Mouse (Mus musculus): Measurements from ENCODE around the gene Eml4.

GRCm38 (mm10) chr17:83374123-83374522 is 23.4 kb downstream of the Eml4 start:
- no peak for TF ChIP-seq GATA1 (IDR thresholded peaks at IDR 0.05; ENCODE audit: borderline replicate concordance, low read length)
- no peak for TF ChIP-seq FLI1 (IDR thresholded peaks at IDR 0.05; ENCODE audit: low read length)

All from megakaryocyte, embryonic 14.5 days (primary cell).